Mouse (Mus musculus) testis, adult 2 months (tissue): Measurements from ENCODE around the gene Prdm16. TPM values are rescaled to one million over a fixed set of nuclear protein-coding genes. Genes with fewer than 3 reads are reported as not detected.

ENCODE experiments used
- H3K27ac ChIP-seq: fragments of 200-500 bp; 2 replicates; pipeline ENCODE4 v1.5.1; 2012; ENCODE audit warnings: low read depth, low read length; ENCODE audit not compliant: control insufficient read depth, insufficient read depth
- H3K27me3 ChIP-seq: fragments of 200-500 bp; 2 replicates; pipeline ENCODE4 v1.6.1; 2012; ENCODE audit warnings: mild to moderate bottlenecking, low read length, moderate library complexity; ENCODE audit not compliant: control insufficient read depth, insufficient read depth
- H3K36me3 ChIP-seq: fragments of 200-500 bp; 2 replicates; pipeline ENCODE4 v1.6.1; 2012; ENCODE audit warnings: mild to moderate bottlenecking, low read length; ENCODE audit not compliant: control insufficient read depth, insufficient read depth
- H3K4me1 ChIP-seq: fragments of 200-500 bp; 2 replicates; pipeline ENCODE4 v1.6.1; 2012; ENCODE audit warnings: low read length; ENCODE audit not compliant: control insufficient read depth, insufficient read depth
- H3K4me3 ChIP-seq: fragments of 200-500 bp; 2 replicates; pipeline ENCODE4 v1.5.1; 2012; ENCODE audit warnings: low read depth, mild to moderate bottlenecking, low read length, moderate library complexity, mixed read lengths; ENCODE audit not compliant: control insufficient read depth
- CTCF ChIP-seq: fragments of 200-500 bp; IDR thresholded peaks from 2 replicates; pipeline ENCODE4 v1.5.1; 2012; ENCODE audit warnings: low read depth, mild to moderate bottlenecking, inconsistent platforms, low read length, moderate library complexity; ENCODE audit not compliant: control insufficient read depth, insufficient read depth, insufficient replicate concordance
- POLR2A ChIP-seq: fragments of 200-500 bp; IDR thresholded peaks from 2 replicates; pipeline ENCODE4 v1.6.1; 2012; ENCODE audit warnings: low read depth, mild to moderate bottlenecking, inconsistent platforms, low read length, moderate library complexity; ENCODE audit not compliant: control insufficient read depth
- polyA plus RNA-seq: library from polyadenylated mRNA; depleted of rRNA; stranded (reverse); fragments of >200 nt; gene quantifications from 2 replicates; pipeline ENCODE4 v1.2.3, GENCODE M21; 2012

Prdm16 gene
- polyA plus RNA-seq, 1 experiment, result 3.0 TPM

DNA sequence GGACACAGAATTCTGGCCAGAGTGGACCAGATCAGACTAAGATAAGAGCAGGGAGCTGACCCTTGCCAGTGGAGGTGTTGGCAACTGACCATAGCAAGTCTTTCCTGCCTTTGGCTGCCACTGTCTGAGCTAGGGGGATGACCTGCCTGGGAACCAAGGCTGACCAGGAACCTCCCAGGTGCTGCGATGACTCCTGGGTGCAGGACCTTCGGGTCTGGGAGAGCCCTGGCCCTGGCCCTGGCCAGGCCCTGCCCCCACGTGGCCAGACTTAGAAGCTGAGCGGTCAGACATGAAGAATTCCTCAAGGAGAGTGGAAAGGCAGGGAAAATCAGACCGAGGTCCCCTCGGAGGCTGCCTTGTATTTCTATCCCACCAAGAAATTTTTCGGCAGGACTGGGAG is 2.5 kb upstream of the Prdm16 start:
- TF ChIP-seq CTCF, result no peak
- no peak for TF ChIP-seq POLR2A
- Histone ChIP-seq H3K4me3 (no peak overlapping the region), H3K4me1 (peaks cover 30% of the 10 kb centered on the region), H3K27me3 (peaks cover 17% of the 10 kb centered on the region), H3K36me3 (no peaks in the 10 kb centered on the region), H3K27ac (no peak overlapping the region)

- Histone ChIP-seq H3K27me3 (peaks cover 17% of the 10 kb centered on the region), H3K4me3 (no peak overlapping the region), H3K27ac (no peak overlapping the region), H3K36me3 (no peaks in the 10 kb centered on the region), H3K4me1 (peaks cover 30% of the 10 kb centered on the region)
- TF ChIP-seq POLR2A (no peak), CTCF (no peak)
Measured at GRCm38 (mm10) chr4:154638320-154638886, 1.7 kb upstream of the Prdm16 start.

GRCm38 (mm10) chr4:154637468-154638319 is 1.0 kb upstream of the Prdm16 start:
- Histone ChIP-seq H3K4me3 (no peak overlapping the region; the same call in 1 of the 2 replicates), H3K36me3 (no peaks in the 10 kb centered on the region), H3K27ac (no peak overlapping the region), H3K4me1 (peaks cover 30% of the 10 kb centered on the region), H3K27me3 (peaks cover 17% of the 10 kb centered on the region)
- TF ChIP-seq CTCF, result no peak
- no peak for TF ChIP-seq POLR2A

GRCm38 (mm10) chr4:154636053-154636433 is 630 bp downstream of the Prdm16 start:
- H3K27me3 ChIP-seq, result peaks cover 17% of the 10 kb centered on the region
- H3K4me3 ChIP-seq, result peak overlapping the region; percentile 47
- peaks cover 26% of the 10 kb centered on the region for H3K4me1 ChIP-seq
- TF ChIP-seq CTCF, result no peak
- TF ChIP-seq POLR2A, result no peak
- H3K36me3 ChIP-seq, result no peaks in the 10 kb centered on the region
- H3K27ac ChIP-seq, result no peak overlapping the region

DNA sequence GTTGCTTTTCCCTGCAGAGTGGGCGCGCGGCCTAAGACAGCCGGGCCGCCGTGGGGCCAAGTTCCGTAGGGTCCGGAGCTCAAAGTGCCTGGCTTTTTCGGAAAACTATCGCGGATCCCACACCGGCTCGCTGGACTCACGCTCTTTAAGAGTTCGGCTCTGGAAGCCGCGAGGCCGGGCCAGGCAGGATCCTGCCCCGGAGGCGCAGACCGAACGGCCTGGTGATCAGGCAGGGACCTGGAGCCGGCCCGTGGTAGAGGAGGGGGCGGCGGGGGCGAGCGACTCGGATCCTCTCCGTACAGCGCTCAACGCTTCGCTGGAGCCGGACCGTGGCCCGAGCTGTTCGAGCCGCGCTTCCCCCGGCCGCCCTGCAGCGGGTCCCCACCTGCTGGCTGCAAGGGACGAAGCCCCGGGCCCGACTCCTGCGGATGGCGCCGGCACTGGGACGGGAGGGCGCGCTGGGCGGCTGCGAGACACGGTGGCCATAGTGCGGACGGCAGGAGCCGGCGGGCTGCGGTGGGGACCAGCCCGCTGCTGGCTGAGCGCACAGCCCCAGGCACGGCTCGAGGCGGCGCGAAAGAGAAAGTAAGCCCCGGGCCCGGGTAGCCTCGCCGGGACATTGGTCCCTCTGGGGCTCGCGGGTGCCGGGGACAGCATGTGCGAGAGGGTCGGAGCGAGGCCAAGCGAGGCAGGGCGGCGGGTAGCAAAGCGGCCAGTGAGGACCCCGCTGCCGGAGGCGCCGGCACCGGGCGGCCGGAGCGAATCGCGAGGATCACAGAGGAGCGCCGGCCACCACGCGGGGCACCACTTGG is 1.2 kb downstream of the Prdm16 start:
- H3K27ac ChIP-seq, result no peak overlapping the region
- TF ChIP-seq POLR2A (no peak), CTCF (no peak)
- peaks cover 26% of the 10 kb centered on the region for H3K4me1 ChIP-seq
- H3K36me3 ChIP-seq, result no peaks in the 10 kb centered on the region
- peak overlapping the region; percentile 47 for H3K4me3 ChIP-seq
- peaks cover 17% of the 10 kb centered on the region for H3K27me3 ChIP-seq

DNA sequence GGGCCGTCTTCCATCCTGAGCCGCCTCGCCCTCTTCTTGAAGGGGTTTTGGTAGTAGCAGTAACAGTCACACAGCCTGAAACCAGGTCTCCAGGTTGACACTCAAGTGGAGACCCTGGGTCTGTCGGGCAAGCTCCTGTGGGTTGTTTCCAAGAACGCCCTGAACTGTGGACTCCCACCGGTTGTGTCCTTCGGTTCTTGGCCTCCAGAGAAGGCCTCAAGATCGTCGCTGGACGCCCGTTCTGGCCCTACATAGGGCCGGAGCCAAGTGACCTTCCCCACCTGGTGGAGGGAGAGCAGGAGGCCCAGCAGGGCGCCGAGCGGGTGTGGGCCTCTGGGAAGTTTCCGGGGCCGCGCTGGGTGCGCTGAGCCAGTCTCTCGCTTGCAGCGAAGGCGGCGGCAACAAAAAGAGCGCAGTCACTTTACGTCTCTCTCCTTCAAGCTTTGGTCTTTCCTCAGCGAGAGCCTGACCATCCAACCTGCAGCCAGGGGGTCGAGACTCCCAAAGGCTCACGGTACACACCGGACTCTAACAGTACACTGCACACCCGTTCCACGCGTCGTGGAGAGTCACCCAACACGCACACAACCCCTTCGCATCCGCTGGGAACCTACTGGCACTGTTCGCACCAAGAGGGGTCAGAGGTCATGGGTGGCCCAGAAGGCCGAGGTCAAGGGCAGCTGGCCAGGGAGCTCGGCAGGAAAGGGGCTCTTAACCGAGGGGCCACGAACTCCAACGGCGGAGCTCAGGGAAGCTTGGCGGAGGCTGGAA is 2.0 kb downstream of the Prdm16 start:
- no peak overlapping the region; the same call in 1 of the 2 replicates for H3K4me3 ChIP-seq
- H3K4me1 ChIP-seq, result peaks cover 26% of the 10 kb centered on the region
- no peaks in the 10 kb centered on the region for H3K36me3 ChIP-seq
- TF ChIP-seq CTCF (no peak), POLR2A (no peak)
- H3K27me3 ChIP-seq, result peaks cover 17% of the 10 kb centered on the region
- H3K27ac ChIP-seq, result no peak overlapping the region

DNA sequence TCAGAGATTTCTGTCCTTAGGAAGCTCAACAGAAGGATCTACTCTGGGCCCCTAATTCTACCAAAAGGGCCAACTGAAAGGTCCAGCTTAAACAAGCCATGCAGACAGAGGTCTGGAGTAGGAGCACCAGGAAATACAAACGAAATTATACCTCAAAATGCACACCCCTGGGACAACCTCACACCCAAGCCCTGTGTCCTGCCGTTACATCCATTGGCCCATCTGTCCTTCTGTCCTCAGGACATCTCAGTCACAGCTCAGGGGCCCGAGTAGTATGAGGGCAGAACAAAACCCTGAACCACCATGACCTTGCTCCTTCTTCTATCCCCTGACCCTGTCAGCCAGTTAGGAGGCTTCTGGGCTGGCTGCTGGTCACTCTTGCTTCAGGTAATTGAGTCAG is 2.7 kb downstream of the Prdm16 start:
- peaks cover 26% of the 10 kb centered on the region for H3K4me1 ChIP-seq

More for the DNA sequence above, 2.7 kb downstream of the Prdm16 start:
- no peak overlapping the region for H3K4me3 ChIP-seq
- no peak overlapping the region for H3K27ac ChIP-seq
- no peaks in the 10 kb centered on the region for H3K36me3 ChIP-seq
- H3K27me3 ChIP-seq, result peaks cover 16% of the 10 kb centered on the region
- TF ChIP-seq POLR2A, result no peak
- no peak for TF ChIP-seq CTCF
